Mouse (Mus musculus) lung, embryonic 14.5 days (tissue): ENCODE measurements around the gene Il6ra. TPM values are rescaled to one million over a fixed set of nuclear protein-coding genes. Genes with fewer than 3 reads are reported as not detected.

ENCODE experiments used
- ATAC-seq: fragments of 200-750 bp; cut with Nextera tagmentation; 2 replicates; pipeline ENCODE4 v1.8.0; 2017; ENCODE audit warnings: mild to moderate bottlenecking, moderate TSS enrichment, moderate library complexity; ENCODE audit not compliant: insufficient read depth
- DNase-seq: peaks from one replicate; pipeline ENCODE4 v3.0.0-alpha.2; 2015
- H3K27ac ChIP-seq: fragments of 300-500 bp; sonication (generic); 2 replicates; pipeline ENCODE4 v1.5.1; 2014; ENCODE audit warnings: low read depth, mild to moderate bottlenecking, moderate library complexity
- H3K27me3 ChIP-seq: fragments of 300-500 bp; sonication (generic); 2 replicates; pipeline ENCODE4 v1.6.1; 2014; ENCODE audit warnings: low read length, control low read depth; ENCODE audit not compliant: insufficient read depth
- H3K36me3 ChIP-seq: fragments of 300-500 bp; sonication (generic); 2 replicates; pipeline ENCODE4 v1.6.1; 2014; ENCODE audit warnings: control low read depth; ENCODE audit not compliant: insufficient read depth
- H3K4me1 ChIP-seq: fragments of 300-500 bp; sonication (generic); 2 replicates; pipeline ENCODE4 v1.6.1; 2014; ENCODE audit warnings: antibody characterized with exemption, control low read depth; ENCODE audit not compliant: insufficient read depth
- H3K4me2 ChIP-seq: fragments of 300-500 bp; sonication (generic); 2 replicates; pipeline ENCODE4 v1.6.1; 2014; ENCODE audit warnings: mild to moderate bottlenecking
- H3K4me3 ChIP-seq: fragments of 300-500 bp; sonication (generic); 2 replicates; pipeline ENCODE4 v1.5.1; 2014; ENCODE audit warnings: low read depth, low read length
- H3K9ac ChIP-seq: fragments of 300-500 bp; sonication (generic); 2 replicates; pipeline ENCODE4 v1.6.1; 2014
- H3K9me3 ChIP-seq: fragments of 300-500 bp; sonication (generic); 2 replicates; pipeline ENCODE4 v1.6.1; 2016; ENCODE audit warnings: low read depth, low read length, control low read depth
- CTCF ChIP-seq: IDR thresholded peaks from 2 replicates; pipeline ENCODE4 v1.5.1; 2016; ENCODE audit warnings: antibody characterized with exemption, low read depth
- WGBS: fragments of 180-500 bp; shearing (Covaris S2); extraction: QIAGEN DNeasy Blood & Tissue Kit; methylation state at CpG from one replicate; pipeline ENCODE4 v1.1.7; 2014; 5-methylcytosine and 5-hydroxymethylcytosine counted together
- polyA plus RNA-seq: library from polyadenylated mRNA; unstranded; fragments of >200 nt; fragmentation: Nextera tagmentation; extraction: Ambion mirVana; gene quantifications from 2 replicates; pipeline ENCODE4 v1.2.1, GENCODE M21; 2014

Gene Il6ra
- polyA plus RNA-seq, 1 experiment from 2014 or later = 1.4 TPM

DNA sequence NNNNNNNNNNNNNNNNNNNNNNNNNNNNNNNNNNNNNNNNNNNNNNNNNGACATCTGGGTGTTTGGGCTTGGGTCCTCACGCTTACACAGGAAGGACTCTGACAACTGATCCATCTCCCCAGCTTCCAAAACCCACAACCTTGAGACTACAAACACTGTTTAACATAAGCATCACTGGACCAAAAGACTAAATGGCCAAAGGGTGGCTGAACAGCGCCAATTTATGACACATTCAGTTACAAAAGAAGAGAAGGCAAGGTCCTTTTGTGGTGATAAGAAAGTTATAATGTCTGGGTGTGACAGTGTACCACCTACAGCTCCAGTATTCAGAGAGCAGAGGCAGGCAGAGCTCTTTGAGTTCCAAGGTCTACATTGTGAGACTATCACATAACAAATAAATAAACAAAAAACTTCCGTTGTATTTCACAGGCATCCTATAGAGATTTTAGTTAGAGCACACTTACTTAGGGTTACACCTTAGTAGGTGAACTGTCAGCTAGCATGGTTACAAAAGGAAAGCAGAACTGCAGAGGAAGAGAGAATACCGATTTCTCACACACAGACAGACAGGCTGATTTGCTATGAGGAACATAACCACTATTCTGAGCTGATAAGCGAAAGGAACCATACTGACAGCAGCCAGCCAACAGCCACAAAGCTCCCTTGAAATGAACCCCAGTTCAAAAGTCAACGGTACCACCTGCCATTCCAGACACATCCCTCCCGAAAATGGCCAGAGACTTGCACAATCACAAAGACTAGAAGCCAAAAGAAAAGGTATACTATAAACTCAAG is 43.4 kb upstream of the Il6ra start:
- Histone ChIP-seq H3K9ac (no peak overlapping the region), H3K27ac (no peak overlapping the region), H3K27me3 (no peaks in the 10 kb centered on the region), H3K4me1 (peaks cover 10% of the 10 kb centered on the region), H3K36me3 (peaks cover 75% of the 10 kb centered on the region), H3K4me2 (no peak overlapping the region), H3K9me3 (no peaks in the 10 kb centered on the region), H3K4me3 (no peak overlapping the region)
- no peak for TF ChIP-seq CTCF
- ATAC-seq (no peak), DNase-seq (no peak)
- 87% methylated on average over 7 of the region's 7 CpGs for WGBS

DNA sequence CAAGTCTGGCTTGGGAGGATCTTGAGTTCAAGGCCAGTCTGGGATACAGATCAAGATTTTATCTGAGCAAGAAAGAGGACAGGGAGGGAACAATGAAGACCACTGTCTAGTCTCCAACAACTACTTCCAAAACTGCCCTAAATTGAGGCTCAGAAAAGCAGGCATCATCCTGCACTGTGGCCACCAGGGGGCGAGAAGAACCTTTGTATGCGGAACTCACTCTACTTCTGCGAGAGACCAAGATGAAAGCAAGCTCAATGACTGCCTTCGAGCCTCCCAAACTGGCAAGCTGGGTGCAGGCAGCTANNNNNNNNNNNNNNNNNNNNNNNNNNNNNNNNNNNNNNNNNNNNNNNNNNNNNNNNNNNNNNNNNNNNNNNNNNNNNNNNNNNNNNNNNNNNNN is 40.4 kb upstream of the Il6ra start:
- Histone ChIP-seq H3K4me3 (no peak overlapping the region), H3K9ac (no peak overlapping the region), H3K27ac (no peak overlapping the region), H3K4me1 (no peaks in the 10 kb centered on the region), H3K9me3 (no peaks in the 10 kb centered on the region), H3K4me2 (no peak overlapping the region), H3K36me3 (peaks cover 93% of the 10 kb centered on the region), H3K27me3 (no peaks in the 10 kb centered on the region)
- WGBS = 3% methylated on average over 4 of the region's 4 CpGs
- peak; percentile 94 for DNase-seq
- TF ChIP-seq CTCF = peak; percentile 95
- ATAC-seq = no peak

DNA sequence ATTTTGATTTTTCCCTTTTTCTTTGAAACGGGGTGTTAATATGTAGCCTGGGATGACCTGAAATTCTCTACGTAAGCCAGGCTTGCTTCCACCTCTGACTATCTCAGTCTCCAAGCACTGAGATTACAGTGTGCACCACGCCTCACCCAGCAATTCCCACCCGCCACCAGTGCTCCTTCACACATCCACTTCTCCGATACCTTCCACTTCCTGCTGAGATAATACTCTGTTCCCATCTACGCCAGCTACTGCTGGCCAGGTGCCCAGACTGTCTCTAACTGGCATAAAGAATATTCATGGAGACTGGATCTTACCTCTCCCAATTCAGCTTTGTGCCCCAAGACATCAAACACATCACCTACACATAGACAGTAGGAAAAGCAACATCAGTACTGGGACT is 35.7 kb upstream of the Il6ra start:
- Histone ChIP-seq H3K4me3 (no peak overlapping the region), H3K27ac (no peak overlapping the region), H3K4me2 (no peak overlapping the region), H3K9ac (no peak overlapping the region), H3K27me3 (no peaks in the 10 kb centered on the region), H3K9me3 (no peaks in the 10 kb centered on the region), H3K36me3 (peaks cover 99% of the 10 kb centered on the region), H3K4me1 (no peaks in the 10 kb centered on the region)
- TF ChIP-seq CTCF = no peak
- ATAC-seq (no peak), DNase-seq (peak; percentile 16)
- WGBS = 82% methylated on average over 6 of the region's 6 CpGs

GRCm38 (mm10) chr3:89948021-89948420 is 35.0 kb upstream of the Il6ra start:
- Histone ChIP-seq H3K4me2 (no peak overlapping the region), H3K4me3 (no peak overlapping the region), H3K36me3 (peaks cover 100% of the 10 kb centered on the region), H3K9ac (no peak overlapping the region), H3K4me1 (no peaks in the 10 kb centered on the region), H3K9me3 (no peaks in the 10 kb centered on the region), H3K27me3 (no peaks in the 10 kb centered on the region), H3K27ac (no peak overlapping the region)
- TF ChIP-seq CTCF = no peak
- ATAC-seq = no peak
- no peak for DNase-seq
- WGBS = 89% methylated on average over 11 of the region's 11 CpGs

- Histone ChIP-seq H3K4me1 (no peaks in the 10 kb centered on the region), H3K9me3 (no peaks in the 10 kb centered on the region), H3K4me2 (no peak overlapping the region), H3K36me3 (peaks cover 99% of the 10 kb centered on the region), H3K27me3 (no peaks in the 10 kb centered on the region), H3K9ac (no peak overlapping the region), H3K27ac (no peak overlapping the region), H3K4me3 (no peak overlapping the region)
- DNase-seq = no peak
- WGBS = 82% methylated on average over 8 of the region's 8 CpGs
- no peak for ATAC-seq
- peak; percentile 34; the same call in 1 of the 2 replicates for TF ChIP-seq CTCF
Measured at GRCm38 (mm10) chr3:89945026-89945425, 32.0 kb upstream of the Il6ra start.

DNA sequence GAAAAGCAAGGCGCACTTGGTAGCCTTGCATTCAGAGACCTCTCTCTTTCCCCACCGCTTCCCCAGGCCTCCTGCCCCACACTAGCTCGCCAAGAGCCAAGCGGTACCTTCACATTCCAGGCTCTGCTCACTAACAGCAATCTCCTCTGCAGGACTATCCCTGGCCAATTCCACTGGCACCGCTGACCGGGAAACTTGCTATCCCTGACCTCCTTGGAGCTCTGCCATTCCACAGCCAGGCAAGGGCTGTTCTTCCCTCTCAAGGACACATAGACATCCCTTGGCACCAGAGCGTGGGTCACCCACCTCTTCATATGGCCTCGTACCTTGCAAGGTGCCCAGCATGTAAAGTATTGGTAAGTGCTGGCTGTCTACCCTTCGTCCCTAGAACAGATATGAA is 29.9 kb upstream of the Il6ra start:
- TF ChIP-seq CTCF = no peak
- Histone ChIP-seq H3K9me3 (no peaks in the 10 kb centered on the region), H3K4me3 (no peak overlapping the region), H3K27ac (no peak overlapping the region), H3K4me2 (no peak overlapping the region), H3K36me3 (peaks cover 96% of the 10 kb centered on the region), H3K9ac (no peak overlapping the region), H3K4me1 (no peaks in the 10 kb centered on the region), H3K27me3 (no peaks in the 10 kb centered on the region)
- ATAC-seq = no peak
- whole genome bisulfite sequencing = 86% methylated on average over 9 of the region's 9 CpGs
- DNase-seq = no peak

GRCm38 (mm10) chr3:89936495-89936894 is 23.5 kb upstream of the Il6ra start:
- H3K4me2 ChIP-seq = no peak overlapping the region
- no peak for TF ChIP-seq CTCF
- no peak for DNase-seq
- H3K4me3 ChIP-seq = no peak overlapping the region
- no peaks in the 10 kb centered on the region for H3K27me3 ChIP-seq
- 88% methylated on average over 3 of the region's 3 CpGs for WGBS
- no peak overlapping the region for H3K9ac ChIP-seq
- no peak overlapping the region for H3K27ac ChIP-seq
- ATAC-seq = no peak
- no peaks in the 10 kb centered on the region for H3K9me3 ChIP-seq
- H3K4me1 ChIP-seq = no peaks in the 10 kb centered on the region
- peaks cover 40% of the 10 kb centered on the region for H3K36me3 ChIP-seq
